Mouse (Mus musculus) neural tube, embryonic 12.5 days (tissue): ENCODE data around the gene Gart. TPM values are rescaled to one million over a fixed set of nuclear protein-coding genes. Genes with fewer than 3 reads are reported as not detected.

Experiments used
- ATAC-seq: fragments of 200-750 bp; cut with Nextera tagmentation; 2 replicates; pipeline ENCODE4 v1.8.0; 2017; ENCODE audit warnings: low read depth, mild to moderate bottlenecking, moderate TSS enrichment, moderate library complexity; ENCODE audit not compliant: low FRiP score
- H3K27ac ChIP-seq: fragments of 300-500 bp; sonication (generic); 2 replicates; pipeline ENCODE4 v1.5.1; 2016
- H3K27me3 ChIP-seq: fragments of 300-500 bp; sonication (generic); replicated peaks from 2 replicates; pipeline ENCODE4 v1.6.1; 2016; ENCODE audit warnings: mild to moderate bottlenecking
- H3K36me3 ChIP-seq: fragments of 300-500 bp; sonication (generic); 2 replicates; pipeline ENCODE4 v1.6.1; 2016; ENCODE audit warnings: mild to moderate bottlenecking
- H3K4me1 ChIP-seq: fragments of 300-500 bp; sonication (generic); 2 replicates; pipeline ENCODE4 v1.6.1; 2016
- H3K4me2 ChIP-seq: fragments of 300-500 bp; sonication (generic); replicated peaks from 2 replicates; pipeline ENCODE4 v1.6.1; 2016; ENCODE audit warnings: mild to moderate bottlenecking
- H3K4me3 ChIP-seq: fragments of 300-500 bp; sonication (generic); 2 replicates; pipeline ENCODE4 v1.5.1; 2016
- H3K9ac ChIP-seq: fragments of 300-500 bp; sonication (generic); 2 replicates; pipeline ENCODE4 v1.6.1; 2016; ENCODE audit warnings: mild to moderate bottlenecking
- H3K9me3 ChIP-seq: fragments of 300-500 bp; sonication (generic); 2 replicates; pipeline ENCODE4 v1.6.1; 2016; ENCODE audit warnings: mild to moderate bottlenecking
- WGBS: fragments of 180-500 bp; shearing (Covaris S2); methylation state at CpG from one replicate; pipeline ENCODE4 v1.1.7; 2016; 5-methylcytosine and 5-hydroxymethylcytosine counted together
- polyA plus RNA-seq: library from polyadenylated mRNA; unstranded; fragments of >200 nt; fragmentation: Nextera tagmentation; extraction: Ambion mirVana; gene quantifications from 2 replicates; pipeline ENCODE4 v1.2.1, GENCODE M21; 2016

Gart gene
- polyA plus RNA-seq, 1 experiment from 2014 or later: 89.0 TPM

GRCm38 (mm10) chr16:91578980-91579720 lies 67.6 kb downstream of the Gart start:
- Histone ChIP-seq H3K27me3 (no peaks in the 10 kb centered on the region), H3K27ac (no peak overlapping the region), H3K4me3 (no peak overlapping the region), H3K4me2 (no peak overlapping the region), H3K36me3 (peaks cover 14% of the 10 kb centered on the region; the same call in 1 of the 2 replicates), H3K4me1 (no peaks in the 10 kb centered on the region), H3K9me3 (no peaks in the 10 kb centered on the region), H3K9ac (no peak overlapping the region)
- 69% methylated on average over 14 of the region's 14 CpGs for WGBS
- no peak for ATAC-seq

GRCm38 (mm10) chr16:91575151-91575550 lies 71.6 kb downstream of the Gart start:
- no peak for ATAC-seq
- no peak overlapping the region for H3K4me3 ChIP-seq
- no peak overlapping the region for H3K27ac ChIP-seq
- H3K9me3 ChIP-seq: no peaks in the 10 kb centered on the region
- H3K4me1 ChIP-seq: no peaks in the 10 kb centered on the region
- no peaks in the 10 kb centered on the region for H3K27me3 ChIP-seq
- 56% methylated on average over 13 of the region's 13 CpGs for WGBS
- H3K4me2 ChIP-seq: no peak overlapping the region
- H3K36me3 ChIP-seq: peaks cover 8% of the 10 kb centered on the region; the same call in 1 of the 2 replicates
- no peak overlapping the region for H3K9ac ChIP-seq

Other genes starting within 250 kb of the Gart start
- gene Il10rb, start 240.8 kb downstream of the Gart start, polyA plus RNA-seq: 8.5 and 9.0 TPM in 2 replicates
- gene Ifnar1, start 161.7 kb downstream of the Gart start, polyA plus RNA-seq: 55.2 and 56.5 TPM in 2 replicates
- 46.9 TPM in 2 replicates for gene Ifngr2, start 99.9 kb downstream of the Gart start, polyA plus RNA-seq
- 58.0 and 58.5 TPM in 2 replicates for gene Tmem50b, start 49.2 kb downstream of the Gart start, polyA plus RNA-seq
- gene Dnajc28, start 27.9 kb downstream of the Gart start, polyA plus RNA-seq: 6.3 and 6.4 TPM in 2 replicates
- 141 and 154 TPM in 2 replicates for gene Son, start 554 bp upstream of the Gart start, polyA plus RNA-seq
- 26.1 and 30.5 TPM in 2 replicates for gene Donson, start 41.8 kb upstream of the Gart start, polyA plus RNA-seq
- 70.0 and 80.7 TPM in 2 replicates for gene Cryzl1, start 82.0 kb upstream of the Gart start, polyA plus RNA-seq
- gene Itsn1, start 82.3 kb upstream of the Gart start, polyA plus RNA-seq: 74.4 and 75.3 TPM in 2 replicates